Mouse (Mus musculus) thymus, adult 18-20 months (tissue): Measurements from ENCODE around the gene Carmil3.

ENCODE experiments used
- DNase-seq, 2 experiments: peaks; one replicate each; pipeline ENCODE4 v3.0.0; 2022; ENCODE audit warnings: mixed read lengths in 2 of 2

The Carmil3 gene

GRCm38 (mm10) chr14:55544334-55544733 is 53.9 kb downstream of the Carmil3 start:
- DNase-seq, result no peak

GRCm38 (mm10) chr14:55550191-55550590 is 59.7 kb downstream of the Carmil3 start:
- DNase-seq, result no peak

GRCm38 (mm10) chr14:55551347-55551746 is 60.9 kb downstream of the Carmil3 start:
- DNase-seq, result no peak

GRCm38 (mm10) chr14:55551794-55552193 is 61.3 kb downstream of the Carmil3 start:
- no peak for DNase-seq

GRCm38 (mm10) chr14:55554635-55555034 is 64.2 kb downstream of the Carmil3 start:
- no peak for DNase-seq

- DNase-seq, result no peak
Measured at GRCm38 (mm10) chr14:55555788-55556187, 65.3 kb downstream of the Carmil3 start.

- DNase-seq, result peak in 1 of 2 experiments; percentile 55
Measured at GRCm38 (mm10) chr14:55557003-55557402, 66.6 kb downstream of the Carmil3 start.

GRCm38 (mm10) chr14:55557587-55557986 is 67.1 kb downstream of the Carmil3 start:
- no peak for DNase-seq
